ENCODE assay signal across 25 mouse cellular contexts in the genomic region with DNA sequence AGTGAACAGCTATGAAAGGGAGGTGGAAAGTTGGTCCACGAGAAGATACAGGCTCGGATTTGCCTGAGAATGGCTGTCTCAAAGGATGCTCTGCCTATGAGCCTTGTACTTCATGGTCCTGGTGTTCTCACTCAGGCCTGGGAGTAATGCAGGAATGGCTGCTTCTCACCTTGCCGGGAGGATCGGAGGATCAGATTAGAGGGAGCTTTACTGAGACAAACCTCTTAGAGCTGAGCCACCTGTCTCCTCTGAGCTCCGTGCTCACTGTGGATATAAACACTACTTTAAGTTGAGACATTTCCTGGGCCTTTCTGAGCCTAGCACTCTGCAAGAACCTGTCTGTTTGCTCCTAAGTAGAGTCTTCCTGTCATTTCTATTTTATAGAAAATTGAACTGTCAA. TPM values are rescaled to one million over a fixed set of nuclear protein-coding genes. Genes with fewer than 3 reads are reported as not detected.
"Had no signal": no experiment of that assay in that cellular context is flagged by ENCODE, and none has a peak within 500 bp of the region (broad histone marks: within the 10 kb centered on the region; RNA-seq: fewer than 3 reads in every experiment).

No protein-coding gene starts in this region.

- DNase-seq: left cerebral cortex, postnatal 4 days; liver; liver, embryonic 13.5 days; liver, postnatal 0 days; lung, adult 18-20 months; lung, adult 2 months; lung, embryonic 14.5 days; lung, postnatal 10 days; lung, postnatal 14 days; lung, postnatal 36 days; lung, postnatal 4 days; midbrain, embryonic 14.5 days had no signal

RNA-seq across cellular contexts. Expression of gene Cdhr1, which starts 3.4 kb away (rescaled TPM):
- total RNA-seq: liver, adult 2 months; megakaryocyte progenitor cell, adult 5-6 weeks; megakaryocyte, adult 5-6 weeks; megakaryocyte-erythroid progenitor cell, adult 5-6 weeks; monocyte, adult 5-6 weeks had no signal

RNA-seq across cellular contexts. Expression of gene 2610528A11Rik, which starts 12.3 kb away (rescaled TPM):
- total RNA-seq: left cerebral cortex, postnatal 25 days; liver, adult 2 months; midbrain, postnatal 0 days; monocyte, adult 5-6 weeks had no signal

RNA-seq across cellular contexts. Expression of gene Lrit2, which starts 33.8 kb away (rescaled TPM):
- total RNA-seq: left cerebral cortex, adult 18-20 months; left cerebral cortex, adult 2 months; left cerebral cortex, adult 8-10 months; left cerebral cortex, postnatal 10 days; left cerebral cortex, postnatal 14 days; left cerebral cortex, postnatal 25 days; left cerebral cortex, postnatal 36 days; left cerebral cortex, postnatal 4 days; megakaryocyte progenitor cell, adult 5-6 weeks; megakaryocyte, adult 5-6 weeks; megakaryocyte-erythroid progenitor cell, adult 5-6 weeks; monocyte, adult 5-6 weeks had no signal

RNA-seq across cellular contexts. Expression of gene Lrit1, which starts 46.9 kb away (rescaled TPM):
- total RNA-seq: left cerebral cortex, adult 18-20 months; left cerebral cortex, adult 2 months; left cerebral cortex, postnatal 10 days; left cerebral cortex, postnatal 25 days; left cerebral cortex, postnatal 36 days; left cerebral cortex, postnatal 4 days; megakaryocyte progenitor cell, adult 5-6 weeks; megakaryocyte, adult 5-6 weeks; megakaryocyte-erythroid progenitor cell, adult 5-6 weeks; midbrain, postnatal 0 days; monocyte, adult 5-6 weeks had no signal
